Mouse (Mus musculus) neural tube, embryonic 11.5 days (tissue): ENCODE data around the gene Sorcs2. TPM values are rescaled to one million over a fixed set of nuclear protein-coding genes. Genes with fewer than 3 reads are reported as not detected.

Experiments
- ATAC-seq: fragments of 200-750 bp; cut with Nextera tagmentation; 2 replicates; pipeline ENCODE4 v1.8.0; 2017; ENCODE audit warnings: moderate number of reproducible peaks, mild to moderate bottlenecking, moderate TSS enrichment, moderate library complexity; ENCODE audit not compliant: insufficient read depth, low FRiP score, low TSS enrichment
- DNase-seq: peaks from one replicate; pipeline ENCODE4 v3.0.0-alpha.2; 2015; ENCODE audit warnings: low spot score
- H3K27ac ChIP-seq: fragments of 300-500 bp; sonication (generic); 2 replicates; pipeline ENCODE4 v1.5.1; 2014; ENCODE audit warnings: low read depth, mild to moderate bottlenecking, low read length
- H3K27me3 ChIP-seq: fragments of 300-500 bp; sonication (generic); 2 replicates; pipeline ENCODE4 v1.6.1; 2014; ENCODE audit warnings: mild to moderate bottlenecking, low read length, mixed read lengths; ENCODE audit not compliant: control insufficient read depth, insufficient read depth
- H3K36me3 ChIP-seq: fragments of 300-500 bp; sonication (generic); 2 replicates; pipeline ENCODE4 v1.6.1; 2014; ENCODE audit warnings: mild to moderate bottlenecking, low read length, moderate library complexity, mixed read lengths; ENCODE audit not compliant: control insufficient read depth, insufficient read depth
- H3K4me1 ChIP-seq: fragments of 300-500 bp; sonication (generic); 2 replicates; pipeline ENCODE4 v1.6.1; 2014; ENCODE audit warnings: low read length, mixed read lengths; ENCODE audit not compliant: control insufficient read depth, insufficient read depth
- H3K4me2 ChIP-seq: fragments of 300-500 bp; sonication (generic); 2 replicates; pipeline ENCODE4 v1.6.1; 2014; ENCODE audit warnings: low read depth, mild to moderate bottlenecking, moderate library complexity
- H3K4me3 ChIP-seq: fragments of 300-500 bp; sonication (generic); 2 replicates; pipeline ENCODE4 v1.5.1; 2014; ENCODE audit warnings: low read depth, low read length
- H3K9ac ChIP-seq: fragments of 300-500 bp; sonication (generic); 2 replicates; pipeline ENCODE4 v1.6.1; 2014; ENCODE audit warnings: mild to moderate bottlenecking, low read length
- H3K9me3 ChIP-seq: fragments of 300-500 bp; sonication (generic); 2 replicates; pipeline ENCODE4 v1.6.1; 2016; ENCODE audit warnings: low read length; ENCODE audit not compliant: control insufficient read depth
- WGBS: fragments of 180-500 bp; shearing (Covaris S2); extraction: QIAGEN DNeasy Blood & Tissue Kit; methylation state at CpG from one replicate; pipeline ENCODE4 v1.1.7; 2014; 5-methylcytosine and 5-hydroxymethylcytosine counted together
- polyA plus RNA-seq: library from polyadenylated mRNA; unstranded; fragments of >200 nt; fragmentation: Nextera tagmentation; extraction: Ambion mirVana; gene quantifications from 2 replicates; pipeline ENCODE4 v1.2.1, GENCODE M21; 2014

Gene Sorcs2
- polyA plus RNA-seq, 1 experiment from 2014 or later = 9.1 TPM

DNA sequence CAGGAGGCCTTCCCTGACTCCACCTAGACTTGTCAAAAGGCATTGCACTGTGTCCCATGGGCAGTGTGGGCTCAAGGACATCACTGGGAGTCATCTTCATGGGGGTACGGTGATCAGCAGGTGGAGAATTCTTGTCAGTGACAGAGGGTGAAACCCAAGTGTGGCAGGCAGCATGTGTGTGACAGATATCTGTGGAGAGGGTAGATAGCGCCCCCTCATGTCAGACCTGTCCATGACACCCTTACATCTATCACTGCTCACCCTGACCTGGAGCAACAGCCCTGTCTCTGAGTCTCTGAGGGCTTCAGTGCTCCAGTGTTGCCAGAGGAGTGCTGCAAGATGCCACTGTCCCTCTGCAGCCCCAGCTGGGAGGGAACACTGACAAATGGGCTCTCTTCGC is 343.4 kb downstream of the Sorcs2 start:
- Histone ChIP-seq H3K36me3 (no peaks in the 10 kb centered on the region), H3K27me3 (no peaks in the 10 kb centered on the region), H3K9me3 (no peaks in the 10 kb centered on the region), H3K4me1 (peaks cover 6% of the 10 kb centered on the region; the same call in 1 of the 2 replicates), H3K4me2 (no peak overlapping the region), H3K9ac (no peak overlapping the region), H3K27ac (no peak overlapping the region), H3K4me3 (no peak overlapping the region)
- DNase-seq (peak; percentile 45), ATAC-seq (no peak)
- WGBS = 60% methylated on average over 3 of the region's 3 CpGs

DNA sequence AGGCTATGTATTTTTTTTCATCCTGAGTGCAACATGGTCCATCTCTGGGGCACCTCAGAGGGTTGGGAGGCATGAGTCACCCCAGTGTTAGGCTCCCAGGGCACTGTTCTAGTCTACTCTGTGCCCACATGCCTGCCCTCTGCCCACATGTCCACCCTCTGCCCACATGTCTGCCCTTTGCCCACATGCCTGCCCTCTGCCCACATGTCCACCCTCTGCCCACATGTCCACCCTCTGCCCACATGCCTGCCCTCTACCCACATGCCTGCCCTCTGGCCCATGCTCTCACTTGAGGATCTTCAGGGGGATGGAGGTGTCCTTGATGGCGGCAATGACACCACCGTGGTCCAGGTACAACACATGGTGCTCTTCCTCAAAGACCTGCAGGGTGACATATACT is 354.8 kb downstream of the Sorcs2 start:
- Histone ChIP-seq H3K27me3 (no peaks in the 10 kb centered on the region), H3K36me3 (no peaks in the 10 kb centered on the region), H3K4me3 (no peak overlapping the region), H3K4me2 (no peak overlapping the region), H3K9me3 (no peaks in the 10 kb centered on the region), H3K27ac (no peak overlapping the region), H3K4me1 (no peaks in the 10 kb centered on the region), H3K9ac (no peak overlapping the region)
- ATAC-seq (no peak), DNase-seq (no peak)
- WGBS = 92% methylated on average over 2 of the region's 2 CpGs

DNA sequence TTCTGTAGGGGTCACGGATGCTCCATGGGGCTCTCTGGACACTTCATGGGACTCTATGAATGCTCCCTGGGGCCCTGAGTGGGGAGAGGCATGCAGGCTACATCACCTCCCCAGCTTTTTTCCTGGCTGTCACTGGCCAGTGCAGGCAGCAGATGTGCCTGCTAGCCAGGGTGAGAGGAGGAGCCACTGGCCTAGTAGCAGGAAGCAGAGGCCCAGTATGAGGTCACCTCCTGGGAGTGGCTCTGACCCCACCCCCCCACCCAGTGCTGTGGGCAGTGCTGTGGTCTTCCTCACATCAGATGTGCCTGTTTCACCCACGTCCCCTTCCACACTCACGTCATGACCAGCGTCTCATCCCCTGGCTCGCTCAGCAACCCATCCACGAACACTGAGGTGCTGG is 356.2 kb downstream of the Sorcs2 start:
- WGBS = 83% methylated on average over 6 of the region's 6 CpGs
- Histone ChIP-seq H3K4me2 (no peak overlapping the region), H3K27ac (no peak overlapping the region), H3K4me1 (no peaks in the 10 kb centered on the region), H3K9me3 (no peaks in the 10 kb centered on the region), H3K4me3 (no peak overlapping the region), H3K9ac (no peak overlapping the region), H3K36me3 (no peaks in the 10 kb centered on the region), H3K27me3 (no peaks in the 10 kb centered on the region)
- ATAC-seq (no peak), DNase-seq (no peak)

DNA sequence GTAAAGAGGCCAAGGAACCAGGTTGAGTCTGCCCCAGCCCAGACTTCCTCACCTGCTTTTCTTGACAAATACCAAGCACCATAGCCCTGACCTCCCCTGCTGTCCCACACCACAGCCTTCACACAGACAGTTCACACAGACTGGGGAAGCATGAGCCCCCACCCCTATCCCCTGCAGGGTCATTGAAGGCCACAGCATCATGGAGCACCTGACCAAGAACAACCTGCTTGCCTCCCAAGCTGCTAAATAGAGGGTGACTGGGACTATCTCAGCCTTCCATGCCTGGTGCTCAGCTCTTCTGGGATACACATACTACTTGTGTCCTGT is 356.7 kb downstream of the Sorcs2 start:
- Histone ChIP-seq H3K4me2 (no peak overlapping the region), H3K36me3 (no peaks in the 10 kb centered on the region), H3K4me1 (no peaks in the 10 kb centered on the region), H3K9me3 (no peaks in the 10 kb centered on the region), H3K27me3 (no peaks in the 10 kb centered on the region), H3K27ac (no peak overlapping the region), H3K9ac (no peak overlapping the region), H3K4me3 (no peak overlapping the region)
- ATAC-seq (no peak), DNase-seq (no peak)

DNA sequence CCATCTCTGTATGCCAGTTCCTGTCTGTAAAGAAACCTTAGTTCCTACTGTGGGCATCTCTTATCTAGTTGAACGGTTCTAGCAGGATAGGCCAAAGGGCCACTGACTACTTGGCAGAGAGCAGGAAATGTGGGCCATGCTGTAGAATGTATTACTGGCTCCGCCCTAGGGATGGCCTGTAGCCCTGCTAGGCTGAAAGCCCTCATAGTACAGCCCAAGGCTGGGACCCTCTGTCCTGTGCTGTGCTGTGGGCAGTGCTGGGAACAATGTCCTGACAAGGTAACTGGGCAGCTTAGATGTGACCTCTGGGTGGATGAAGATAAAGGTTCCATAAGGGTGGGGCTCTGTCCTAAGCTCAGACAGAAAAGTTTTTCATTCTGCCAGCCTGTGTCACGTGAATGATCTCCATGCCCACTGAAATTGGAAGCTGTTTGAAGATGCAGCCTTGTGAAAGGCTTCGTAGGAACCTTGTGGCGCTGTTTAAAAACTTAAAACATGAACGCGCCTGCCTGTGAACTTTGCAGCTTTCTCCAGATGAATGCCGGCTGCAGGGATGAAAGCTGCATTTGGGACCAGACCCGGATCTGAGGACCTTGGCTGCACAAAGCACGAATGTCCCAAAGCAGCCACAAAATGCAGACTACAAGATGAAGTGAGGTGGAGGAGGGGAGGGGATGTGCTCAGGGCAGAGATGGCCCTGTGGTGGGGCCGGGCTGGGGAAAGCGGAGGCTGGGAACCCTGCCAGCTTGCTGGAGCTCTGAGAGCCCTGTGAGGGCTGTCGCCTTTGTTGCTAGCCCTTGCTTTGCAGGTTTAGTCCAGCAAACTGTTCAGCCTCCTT is 357.3 kb downstream of the Sorcs2 start:
- Histone ChIP-seq H3K4me1 (no peaks in the 10 kb centered on the region), H3K36me3 (no peaks in the 10 kb centered on the region), H3K27me3 (no peaks in the 10 kb centered on the region), H3K4me3 (no peak overlapping the region), H3K9ac (no peak overlapping the region), H3K9me3 (no peaks in the 10 kb centered on the region), H3K4me2 (no peak overlapping the region), H3K27ac (no peak overlapping the region)
- 80% methylated on average over 13 of the region's 13 CpGs for WGBS
- ATAC-seq (no peak), DNase-seq (no peak)

DNA sequence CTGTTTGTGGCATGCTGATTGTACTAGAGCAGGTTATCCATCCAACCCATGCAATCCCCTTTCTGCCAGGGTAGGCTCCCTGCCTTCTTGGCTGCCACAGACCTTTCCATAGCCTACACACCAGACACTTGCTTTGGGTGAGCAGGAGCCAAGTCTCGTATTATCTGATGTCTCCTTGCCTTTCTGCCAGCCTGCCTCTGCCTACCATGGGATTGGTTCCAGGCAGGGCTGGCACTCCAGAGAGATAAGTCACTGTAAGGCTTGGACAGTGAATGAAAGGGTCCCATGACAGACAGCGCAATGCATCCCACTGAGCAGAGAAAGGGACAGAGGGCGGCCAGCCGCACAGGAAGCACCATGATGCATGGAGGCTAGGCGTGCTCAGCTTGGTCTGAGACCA is 358.3 kb downstream of the Sorcs2 start:
- DNase-seq (no peak), ATAC-seq (no peak)
- H3K9me3 ChIP-seq = no peaks in the 10 kb centered on the region
- no peaks in the 10 kb centered on the region for H3K27me3 ChIP-seq
- no peak overlapping the region for H3K27ac ChIP-seq
- H3K4me1 ChIP-seq = no peaks in the 10 kb centered on the region
- no peaks in the 10 kb centered on the region for H3K36me3 ChIP-seq
- no peak overlapping the region for H3K4me3 ChIP-seq
- WGBS = 94% methylated on average over 5 of the region's 5 CpGs
- no peak overlapping the region for H3K4me2 ChIP-seq
- no peak overlapping the region for H3K9ac ChIP-seq

DNA sequence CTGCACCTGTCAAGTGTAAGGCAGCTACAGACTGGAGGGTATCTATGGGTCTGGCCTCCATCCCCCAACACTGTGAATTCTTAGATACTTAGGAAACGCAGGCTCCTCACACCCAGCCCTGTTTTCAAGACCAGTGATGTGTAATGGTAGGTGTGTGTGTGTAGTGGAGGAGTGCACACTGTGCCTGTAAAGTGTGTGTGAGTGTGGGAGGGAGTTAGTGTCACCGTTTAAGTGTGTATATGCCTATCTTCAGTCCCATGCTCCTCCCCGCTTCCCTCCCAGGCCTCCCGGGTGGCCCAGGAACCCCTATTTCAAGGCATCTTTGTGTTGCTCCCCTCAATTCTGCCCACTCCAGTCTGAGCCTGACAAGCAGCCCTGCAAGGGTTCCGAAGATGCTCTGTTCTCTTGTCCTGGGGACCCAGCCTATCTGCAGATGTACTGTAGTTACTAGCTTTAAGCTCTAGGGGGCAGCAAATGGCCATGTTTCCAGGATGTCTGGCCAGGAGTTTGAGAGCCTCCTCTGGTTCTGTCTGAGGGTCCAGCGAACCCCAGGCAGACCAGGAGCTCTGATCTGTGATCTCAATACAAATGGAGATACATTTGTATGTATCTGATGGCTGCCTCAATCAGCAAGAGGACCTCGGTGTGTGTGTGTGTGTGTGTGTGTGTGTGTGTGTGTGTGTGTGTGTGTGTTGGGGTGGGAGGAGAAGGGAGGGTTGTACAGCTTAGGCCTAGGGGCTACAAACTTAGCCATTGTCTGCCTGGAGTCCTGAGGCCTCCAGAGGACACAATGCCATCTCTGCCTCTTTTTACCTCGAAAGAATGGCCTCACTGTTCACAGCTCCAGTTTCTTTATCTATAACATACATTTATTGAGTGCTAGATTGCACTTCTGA is 364.2 kb downstream of the Sorcs2 start:
- H3K9ac ChIP-seq = no peak overlapping the region
- WGBS = 43% methylated on average over 8 of the region's 8 CpGs
- H3K4me2 ChIP-seq = no peak overlapping the region
- DNase-seq = peak; percentile 66
- ATAC-seq = no peak
- H3K36me3 ChIP-seq = no peaks in the 10 kb centered on the region
- H3K4me1 ChIP-seq = no peaks in the 10 kb centered on the region
- H3K27ac ChIP-seq = no peak overlapping the region
- H3K9me3 ChIP-seq = no peaks in the 10 kb centered on the region
- H3K4me3 ChIP-seq = no peak overlapping the region
- no peaks in the 10 kb centered on the region for H3K27me3 ChIP-seq

DNA sequence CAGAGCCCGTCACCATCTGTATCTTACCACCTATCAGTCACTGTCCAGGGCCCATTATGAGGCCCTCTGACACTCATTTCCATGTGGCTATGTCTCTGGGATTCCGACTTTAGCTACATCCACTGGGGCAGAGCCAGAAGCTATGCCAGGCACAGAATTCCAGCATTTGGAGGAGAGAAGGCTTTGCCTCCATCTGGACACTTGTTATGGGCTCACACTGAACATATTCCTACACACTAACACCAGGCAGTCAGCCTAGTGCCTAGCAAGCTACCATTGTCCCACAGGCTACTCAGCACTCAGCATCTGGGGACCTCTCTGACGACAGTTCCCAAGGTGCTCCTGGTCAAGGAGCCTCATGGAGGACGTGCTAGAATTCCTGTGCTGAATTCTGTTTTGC is 372.9 kb downstream of the Sorcs2 start:
- Histone ChIP-seq H3K4me1 (no peaks in the 10 kb centered on the region), H3K9ac (no peak overlapping the region), H3K27me3 (no peaks in the 10 kb centered on the region), H3K4me2 (no peak overlapping the region), H3K36me3 (no peaks in the 10 kb centered on the region), H3K9me3 (no peaks in the 10 kb centered on the region), H3K27ac (no peak overlapping the region), H3K4me3 (no peak overlapping the region)
- DNase-seq (no peak), ATAC-seq (no peak)
- WGBS = 85% methylated on average over 4 of the region's 4 CpGs
